Mouse (Mus musculus): ENCODE measurements around the gene Gm28372. TPM values are rescaled to one million over a fixed set of nuclear protein-coding genes. Genes with fewer than 3 reads are reported as not detected.
A peak's percentile ranks its signal among the peaks of the same experiment; 100 is the strongest.

The Gm28372 gene
- polyA plus RNA-seq, 1 experiment from 2014 or later, result 0.17 TPM

DNA sequence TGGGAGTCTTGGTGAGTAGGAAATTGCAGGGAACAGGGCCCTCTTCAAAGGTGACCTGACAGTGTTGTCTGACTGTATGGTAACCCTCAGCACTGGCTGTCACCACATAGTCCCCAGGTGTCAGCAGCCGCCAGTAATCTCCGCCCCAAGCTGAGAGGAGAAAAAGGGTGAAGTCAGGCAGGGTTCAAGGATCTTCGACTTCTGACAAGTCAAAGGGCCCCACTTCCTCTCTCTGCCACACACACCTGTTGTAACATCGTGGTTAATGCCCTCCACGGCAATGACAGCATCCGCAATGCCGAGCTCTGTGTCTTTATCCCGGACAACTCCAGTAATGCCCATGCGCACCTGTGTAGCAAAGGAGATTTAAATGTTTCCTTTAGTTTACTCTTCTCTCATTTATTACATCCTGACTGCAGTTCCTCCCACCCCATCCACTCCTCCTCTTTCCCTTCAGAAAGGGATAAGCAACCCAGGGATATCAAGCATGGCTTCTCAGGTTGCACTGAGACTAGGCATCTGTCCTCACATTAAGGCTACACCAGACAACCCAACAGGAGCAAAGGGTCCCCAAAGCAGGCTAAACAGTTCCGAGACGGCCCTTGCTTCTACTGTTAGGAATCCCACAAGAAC lies 13.9 kb upstream of the Gm28372 start:
- Histone ChIP-seq H3K27ac (replicated peaks) (no peak overlapping the region), H3K27me3 (replicated peaks) (0 out of 2 replicates have a peak, but pooled peaks cover 3% of the 10 kb centered on the region), H3K4me1 (no peaks in the 10 kb centered on the region), H3K9ac (replicated peaks) (no peak overlapping the region), H3K36me3 (peaks cover 16% of the 10 kb centered on the region), H3K4me2 (no peak overlapping the region), H3K4me3 (replicated peaks) (no peak overlapping the region), H3K9me3 (replicated peaks) (no peaks in the 10 kb centered on the region)
- 86% methylated on average over 11 of the region's 11 CpGs for WGBS
- no peak for ATAC-seq (ENCODE audit: low FRiP score)

DNA sequence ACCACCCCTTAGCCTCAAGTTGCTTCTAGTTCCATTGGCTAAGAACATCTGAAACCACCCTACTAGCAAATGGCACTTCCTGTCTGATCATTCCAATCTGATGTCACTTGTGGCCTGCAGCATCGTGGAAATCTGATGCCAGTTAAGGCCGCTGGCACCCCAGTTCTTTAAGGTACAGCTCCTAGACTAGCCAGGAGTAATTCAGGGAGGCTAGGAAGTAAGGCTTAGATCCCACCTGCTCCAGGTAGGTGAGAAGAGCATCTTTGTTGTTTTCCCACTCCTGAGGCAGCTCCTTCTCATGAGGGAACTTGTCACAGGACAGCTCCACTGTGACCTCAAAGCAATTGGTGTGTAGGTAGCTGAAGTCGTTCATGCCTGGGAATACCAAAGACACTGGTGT lies 12.2 kb upstream of the Gm28372 start:
- no peak overlapping the region for H3K9ac ChIP-seq (replicated peaks)
- H3K4me1 ChIP-seq, result peaks cover 14% of the 10 kb centered on the region
- no peak for ATAC-seq (ENCODE audit: low FRiP score)
- H3K9me3 ChIP-seq (replicated peaks), result no peaks in the 10 kb centered on the region
- H3K36me3 ChIP-seq, result peaks cover 16% of the 10 kb centered on the region
- no peak overlapping the region for H3K27ac ChIP-seq (replicated peaks)
- H3K4me3 ChIP-seq (replicated peaks), result no peak overlapping the region
- H3K27me3 ChIP-seq (replicated peaks), result peaks cover 1% of the 10 kb centered on the region; the same call in 1 of the 2 replicates
- 90% methylated on average over 3 of the region's 3 CpGs for WGBS
- H3K4me2 ChIP-seq, result no peak overlapping the region

DNA sequence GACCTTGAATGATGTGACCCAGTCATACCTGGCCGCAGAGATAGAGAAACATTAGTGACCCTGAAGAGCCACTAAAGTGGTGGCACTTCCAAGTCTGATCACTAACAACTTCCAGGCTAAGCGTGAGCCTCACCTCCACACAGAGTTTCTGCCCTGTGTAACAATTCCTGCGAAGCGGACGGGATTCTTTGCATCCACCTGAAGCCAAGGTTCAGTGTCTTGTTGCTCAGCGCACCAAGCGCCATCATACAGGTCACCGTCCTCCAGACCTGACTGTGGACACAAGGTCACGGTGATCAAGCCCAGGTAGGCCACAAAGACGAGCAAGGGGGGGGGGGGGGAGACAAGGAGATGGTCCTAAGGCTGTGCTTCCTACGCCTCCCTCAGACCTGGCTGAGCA lies 9.3 kb upstream of the Gm28372 start:
- H3K4me2 ChIP-seq, result no peak overlapping the region
- H3K9me3 ChIP-seq (replicated peaks), result no peaks in the 10 kb centered on the region
- peaks cover 12% of the 10 kb centered on the region for H3K27me3 ChIP-seq (replicated peaks)
- no peak overlapping the region for H3K27ac ChIP-seq (replicated peaks)
- no peak overlapping the region for H3K9ac ChIP-seq (replicated peaks)
- ATAC-seq (ENCODE audit: low FRiP score), result no peak
- peaks cover 19% of the 10 kb centered on the region for H3K4me1 ChIP-seq
- WGBS, result 95% methylated on average over 11 of the region's 11 CpGs
- no peak overlapping the region for H3K4me3 ChIP-seq (replicated peaks)
- peaks cover 13% of the 10 kb centered on the region for H3K36me3 ChIP-seq

DNA sequence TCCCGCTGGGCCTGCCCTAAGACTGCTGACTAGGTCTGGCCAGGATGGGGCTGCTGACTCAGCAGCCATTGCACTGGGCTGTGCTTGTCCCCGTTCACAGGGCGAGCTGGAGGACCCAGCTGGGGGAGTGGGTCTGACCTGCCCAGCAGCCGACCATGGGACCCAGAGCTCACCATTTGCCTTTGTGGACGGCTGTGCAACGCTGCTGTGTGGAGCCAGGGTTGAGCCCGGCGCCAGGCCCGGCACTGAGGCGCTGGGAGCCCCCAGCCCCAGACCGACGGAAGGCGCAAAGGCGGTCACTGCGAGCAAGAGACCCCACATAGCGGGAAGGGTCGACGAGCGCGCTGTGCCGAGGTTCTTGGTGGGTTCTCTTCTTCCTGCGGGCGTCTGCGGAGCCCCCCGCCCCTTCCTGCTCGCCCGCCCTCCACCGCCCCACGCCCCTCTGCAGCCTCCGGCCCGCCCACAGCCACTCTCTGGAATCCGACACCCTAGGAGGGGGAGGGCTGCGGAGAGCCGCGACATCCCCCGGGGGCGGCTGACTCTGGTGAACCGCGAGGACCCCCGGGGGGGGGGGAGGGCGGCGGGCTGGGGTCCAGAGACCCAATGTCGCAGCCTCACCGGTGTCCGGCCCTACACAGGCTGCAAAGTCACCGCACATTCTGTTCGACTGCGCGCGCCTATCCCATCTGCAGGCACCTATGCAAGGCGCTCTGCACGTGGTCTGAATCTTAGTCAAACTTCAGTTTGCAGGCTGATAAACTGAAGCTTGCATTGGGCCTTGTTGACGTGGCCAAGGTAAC lies 7.7 kb upstream of the Gm28372 start, which contains the start of gene Cpxm1:
Cpxm1 (minus strand) TSS at position 389 of the 800 bp plus-strand sequence.
- peak; percentile 88 for ATAC-seq (ENCODE audit: low FRiP score)
- Histone ChIP-seq H3K27me3 (replicated peaks) (peaks cover 12% of the 10 kb centered on the region), H3K27ac (replicated peaks) (no peak within 1 kb of the TSS), H3K9me3 (replicated peaks) (no peaks in the 10 kb centered on the region), H3K36me3 (peaks cover 9% of the 10 kb centered on the region), H3K9ac (replicated peaks) (peak within 1 kb of the TSS; percentile 59), H3K4me3 (replicated peaks) (peak within 1 kb of the TSS; percentile 51), H3K4me2 (peak within 1 kb of the TSS; percentile 95), H3K4me1 (peaks cover 19% of the 10 kb centered on the region)
- 1% methylated on average over 43 of the region's 53 CpGs for WGBS

DNA sequence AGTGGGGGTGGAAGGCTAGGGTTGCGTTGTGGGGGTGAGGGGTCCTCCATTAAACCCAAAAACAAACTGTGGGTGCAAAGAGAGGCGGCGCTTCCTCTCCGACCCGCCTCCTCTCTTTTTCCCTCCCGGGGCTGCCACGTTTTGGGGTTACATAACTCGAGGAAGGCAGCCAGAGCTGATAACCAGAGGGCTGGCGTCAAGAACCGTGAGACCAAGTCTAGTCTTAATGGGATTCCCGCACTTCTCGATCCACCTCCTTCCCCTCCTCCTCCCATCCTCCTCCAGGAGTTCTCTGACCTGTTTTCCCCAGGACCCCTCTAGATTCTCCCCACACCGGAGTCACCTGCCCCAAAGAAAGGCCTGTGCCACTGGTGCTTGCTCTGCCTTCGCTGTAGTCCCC lies 6.9 kb upstream of the Gm28372 start:
- 25% methylated on average over 14 of the region's 14 CpGs for WGBS
- Histone ChIP-seq H3K9ac (replicated peaks) (no peak overlapping the region), H3K9me3 (replicated peaks) (no peaks in the 10 kb centered on the region), H3K27ac (replicated peaks) (no peak overlapping the region), H3K4me2 (peak overlapping the region; percentile 95), H3K4me3 (replicated peaks) (peak overlapping the region; percentile 51), H3K4me1 (peaks cover 19% of the 10 kb centered on the region), H3K36me3 (0 out of 2 replicates have a peak, but pooled peaks cover 4% of the 10 kb centered on the region), H3K27me3 (replicated peaks) (peaks cover 12% of the 10 kb centered on the region)
- no peak for ATAC-seq (ENCODE audit: low FRiP score)

DNA sequence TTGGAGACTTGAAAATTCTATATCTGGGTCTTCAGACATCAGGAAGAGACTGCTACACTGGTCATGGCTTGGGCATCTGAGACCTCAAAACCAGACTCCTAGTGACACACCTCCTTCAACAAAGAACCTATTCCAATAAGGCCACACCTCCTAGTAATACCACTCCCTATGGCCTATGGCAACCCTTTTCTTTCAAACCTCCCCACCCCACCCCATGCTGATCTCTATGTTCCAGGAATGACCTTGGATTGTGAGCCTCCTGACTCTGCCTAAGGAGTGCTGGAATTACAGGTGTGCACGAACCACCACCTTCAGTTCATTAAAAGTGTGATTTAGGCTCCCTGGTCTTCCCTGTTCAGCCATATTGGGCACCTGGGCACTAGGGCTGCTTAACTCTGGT lies 5.0 kb upstream of the Gm28372 start:
- WGBS, result 97% methylated on average over 1 of the region's 1 CpGs

DNA sequence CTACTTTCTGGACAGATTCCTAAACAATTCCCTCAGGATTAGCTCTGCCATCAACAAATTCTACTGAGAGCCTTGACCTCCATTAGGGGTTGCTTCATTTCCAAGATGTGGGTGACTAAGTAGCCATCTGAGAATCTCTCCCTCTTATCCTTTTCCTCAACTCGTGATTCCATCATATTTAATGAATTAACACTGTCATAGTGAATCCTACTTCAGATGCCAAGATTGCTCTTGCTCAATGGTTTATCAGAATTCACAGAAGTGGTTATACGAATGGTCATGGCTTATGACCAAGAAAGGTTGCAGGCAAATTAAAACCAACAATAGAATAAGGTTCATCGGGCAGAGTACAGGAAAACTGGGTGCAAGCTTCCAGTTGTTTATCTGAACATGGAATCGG lies 3.1 kb upstream of the Gm28372 start:
- Histone ChIP-seq H3K36me3 (no peaks in the 10 kb centered on the region), H3K9me3 (replicated peaks) (no peaks in the 10 kb centered on the region), H3K27ac (replicated peaks) (no peak overlapping the region), H3K4me3 (replicated peaks) (no peak overlapping the region), H3K27me3 (replicated peaks) (peaks cover 12% of the 10 kb centered on the region), H3K4me1 (peaks cover 14% of the 10 kb centered on the region), H3K9ac (replicated peaks) (no peak overlapping the region), H3K4me2 (no peak overlapping the region)
- no peak for ATAC-seq (ENCODE audit: low FRiP score)
- 87% methylated on average over 4 of the region's 4 CpGs for WGBS

More for the DNA sequence above, 5.0 kb upstream of the Gm28372 start:
- no peak overlapping the region for H3K4me3 ChIP-seq (replicated peaks)
- H3K9me3 ChIP-seq (replicated peaks), result no peaks in the 10 kb centered on the region
- no peak overlapping the region for H3K27ac ChIP-seq (replicated peaks)
- no peaks in the 10 kb centered on the region for H3K36me3 ChIP-seq
- ATAC-seq (ENCODE audit: low FRiP score), result no peak
- H3K4me1 ChIP-seq, result peaks cover 19% of the 10 kb centered on the region
- no peak overlapping the region for H3K4me2 ChIP-seq
- H3K9ac ChIP-seq (replicated peaks), result no peak overlapping the region
- H3K27me3 ChIP-seq (replicated peaks), result peaks cover 12% of the 10 kb centered on the region

DNA sequence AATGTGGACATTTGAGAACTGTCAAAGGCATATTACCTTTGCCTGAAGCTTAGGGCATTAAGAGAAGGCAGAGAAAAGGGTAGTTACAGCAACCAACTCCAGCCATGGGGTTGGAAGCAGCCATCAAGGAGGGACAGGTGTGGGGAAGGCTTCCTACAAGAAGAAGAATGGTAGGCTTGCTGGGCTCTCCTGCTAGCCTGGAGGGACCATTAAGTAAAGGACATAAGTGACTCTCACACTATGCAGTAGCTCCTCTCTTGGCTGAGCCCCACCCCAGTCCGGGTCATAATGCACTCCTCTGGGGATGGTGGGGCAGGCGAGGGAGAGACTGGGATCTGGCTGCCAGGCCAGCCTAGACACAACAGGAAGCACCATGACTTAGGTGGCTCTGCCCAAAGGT lies 1.1 kb downstream of the Gm28372 start, which contains the start of gene Tmem239:
Tmem239 (plus strand) TSS at position 301 of the 400 bp plus-strand sequence.
- no peaks in the 10 kb centered on the region for H3K9me3 ChIP-seq (replicated peaks)
- no peak within 1 kb of the TSS for H3K27ac ChIP-seq (replicated peaks)
- H3K4me1 ChIP-seq, result no peaks in the 10 kb centered on the region
- H3K4me2 ChIP-seq, result no peak within 1 kb of the TSS
- H3K4me3 ChIP-seq (replicated peaks), result no peak within 1 kb of the TSS
- no peak within 1 kb of the TSS for H3K9ac ChIP-seq (replicated peaks)
- H3K27me3 ChIP-seq (replicated peaks), result no peaks in the 10 kb centered on the region
- no peak for ATAC-seq (ENCODE audit: low FRiP score)
- WGBS, result 83% methylated on average over 1 of the region's 2 CpGs
- no peaks in the 10 kb centered on the region for H3K36me3 ChIP-seq

DNA sequence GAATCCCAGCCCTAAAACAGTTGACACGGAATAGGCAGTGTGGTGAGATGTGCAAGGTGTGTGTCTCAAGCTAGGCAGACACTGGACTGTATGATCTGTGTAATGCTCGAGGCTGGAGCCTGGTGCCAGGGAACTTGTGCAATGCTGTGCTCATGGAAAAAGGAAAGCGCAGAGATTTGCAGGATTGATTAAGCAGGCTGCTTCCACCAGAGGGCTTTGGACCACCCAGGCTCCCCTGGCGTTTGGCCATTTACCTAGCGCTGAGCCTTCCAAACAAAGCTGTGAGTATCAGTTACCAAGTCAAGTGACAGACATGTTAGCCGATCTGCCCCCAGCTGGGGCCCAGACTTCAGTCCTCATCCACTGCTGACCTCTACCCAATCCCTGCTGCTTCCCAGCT lies 3.2 kb downstream of the Gm28372 start:
- no peak overlapping the region for H3K27ac ChIP-seq (replicated peaks)
- no peak overlapping the region for H3K4me2 ChIP-seq
- ATAC-seq (ENCODE audit: low FRiP score), result no peak
- 25% methylated on average over 6 of the region's 6 CpGs for WGBS
- H3K9me3 ChIP-seq (replicated peaks), result no peaks in the 10 kb centered on the region
- no peaks in the 10 kb centered on the region for H3K27me3 ChIP-seq (replicated peaks)
- H3K9ac ChIP-seq (replicated peaks), result no peak overlapping the region
- H3K4me1 ChIP-seq, result no peaks in the 10 kb centered on the region
- no peaks in the 10 kb centered on the region for H3K36me3 ChIP-seq
- H3K4me3 ChIP-seq (replicated peaks), result no peak overlapping the region

DNA sequence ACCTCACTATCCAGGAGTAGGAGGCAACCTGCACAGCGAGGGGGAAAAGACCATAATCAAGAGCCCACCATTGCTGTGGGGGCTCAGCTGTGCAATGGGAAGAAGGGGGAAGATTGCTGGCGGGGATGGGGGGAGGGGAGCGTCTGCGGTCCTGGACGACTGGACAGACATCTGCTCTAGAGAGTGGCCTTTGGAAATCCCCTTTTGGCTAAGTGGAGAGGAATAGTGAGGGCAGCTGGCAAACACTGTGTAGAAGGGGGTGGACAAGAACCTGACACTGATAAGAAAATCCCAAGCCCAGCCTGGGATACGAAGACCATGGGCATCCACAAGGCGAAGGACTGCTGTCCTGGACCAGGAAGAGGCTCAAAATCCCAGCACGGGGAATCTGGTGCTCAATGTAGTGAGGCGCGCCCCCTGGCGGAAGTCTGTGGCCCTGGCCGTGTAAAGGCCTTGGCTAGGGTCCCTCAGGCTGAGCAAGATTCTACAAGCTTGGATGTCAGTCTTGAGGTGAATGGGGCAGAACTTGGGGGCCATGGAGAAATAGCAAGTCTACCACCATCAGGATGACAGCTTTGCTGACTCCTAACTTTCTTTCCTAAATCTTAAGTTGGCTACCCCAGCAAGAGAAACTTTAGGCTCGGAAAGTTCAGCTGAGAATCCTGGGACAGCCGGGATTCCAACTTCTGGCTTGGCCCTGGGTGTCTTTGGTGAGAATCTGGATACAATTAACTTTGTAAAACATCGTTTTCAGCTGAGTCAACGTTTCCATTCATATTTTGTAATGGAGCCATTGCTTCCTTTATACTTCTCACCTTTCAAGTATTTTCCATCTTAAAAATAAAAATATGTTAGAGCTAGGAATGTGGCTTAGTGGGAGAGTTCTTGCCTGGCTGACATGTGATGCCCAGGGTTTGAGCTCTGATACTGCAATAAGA lies 6.8 kb downstream of the Gm28372 start:
- 40% methylated on average over 16 of the region's 16 CpGs for WGBS
- H3K27me3 ChIP-seq (replicated peaks), result no peaks in the 10 kb centered on the region
- no peak overlapping the region for H3K27ac ChIP-seq (replicated peaks)
- no peak overlapping the region for H3K4me3 ChIP-seq (replicated peaks)
- H3K9ac ChIP-seq (replicated peaks), result no peak overlapping the region
- H3K4me2 ChIP-seq, result no peak overlapping the region
- H3K4me1 ChIP-seq, result no peaks in the 10 kb centered on the region
- H3K36me3 ChIP-seq, result no peaks in the 10 kb centered on the region
- no peaks in the 10 kb centered on the region for H3K9me3 ChIP-seq (replicated peaks)
- peak; percentile 80 for ATAC-seq (ENCODE audit: low FRiP score)

DNA sequence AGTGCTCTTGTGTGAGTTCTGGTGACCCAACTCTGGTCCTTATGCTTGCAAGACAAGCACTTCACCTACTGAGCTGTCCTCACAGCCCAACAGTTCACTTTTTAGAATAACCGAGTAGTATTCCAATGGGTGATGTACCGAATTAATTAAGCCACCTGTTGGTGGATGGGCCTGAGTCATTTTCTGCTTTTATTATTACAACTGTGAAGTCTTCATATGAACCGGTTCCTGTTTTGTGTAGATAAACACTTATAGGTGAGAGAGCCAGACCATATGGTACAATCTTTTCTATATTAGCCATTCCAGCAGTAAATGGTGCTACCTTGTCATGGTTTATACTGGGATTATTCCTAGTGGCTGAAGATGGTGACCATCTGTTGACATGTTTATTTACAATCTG lies 7.7 kb downstream of the Gm28372 start:
- ATAC-seq (ENCODE audit: low FRiP score), result no peak

More for the DNA sequence above, 7.7 kb downstream of the Gm28372 start:
- Histone ChIP-seq H3K9ac (replicated peaks) (no peak overlapping the region), H3K36me3 (no peaks in the 10 kb centered on the region), H3K4me3 (replicated peaks) (no peak overlapping the region), H3K27ac (replicated peaks) (no peak overlapping the region), H3K9me3 (replicated peaks) (no peaks in the 10 kb centered on the region), H3K4me1 (no peaks in the 10 kb centered on the region), H3K4me2 (no peak overlapping the region), H3K27me3 (replicated peaks) (no peaks in the 10 kb centered on the region)
- 81% methylated on average over 3 of the region's 3 CpGs for WGBS

All from neural tube, embryonic 15.5 days (tissue).